Mouse (Mus musculus) cerebellum, postnatal 36 days (tissue): ENCODE measurements around the gene Sdcbp2.
A peak's percentile ranks its signal among the peaks of the same experiment; 100 is the strongest.

Experiments used
- DNase-seq, 2 experiments: peaks; one replicate each; pipeline ENCODE4 v3.0.0; 2021 to 2022; ENCODE audit warnings: mixed read lengths in 2 of 2

Sdcbp2 gene

GRCm38 (mm10) chr2:151632159-151632814 lies 59.9 kb downstream of the Sdcbp2 start, which contains the start of gene Snph:
Gene Snph, minus strand, starts transcription at chr2:151632593.
- DNase-seq, result peak; percentile 74 to 77

- DNase-seq, result peak in 1 of 2 experiments; percentile 3
These were observed 60.6 kb downstream of the Sdcbp2 start for GRCm38 (mm10) chr2:151632982-151633381.

GRCm38 (mm10) chr2:151634903-151635302 lies 62.5 kb downstream of the Sdcbp2 start:
- no peak for DNase-seq

DNA sequence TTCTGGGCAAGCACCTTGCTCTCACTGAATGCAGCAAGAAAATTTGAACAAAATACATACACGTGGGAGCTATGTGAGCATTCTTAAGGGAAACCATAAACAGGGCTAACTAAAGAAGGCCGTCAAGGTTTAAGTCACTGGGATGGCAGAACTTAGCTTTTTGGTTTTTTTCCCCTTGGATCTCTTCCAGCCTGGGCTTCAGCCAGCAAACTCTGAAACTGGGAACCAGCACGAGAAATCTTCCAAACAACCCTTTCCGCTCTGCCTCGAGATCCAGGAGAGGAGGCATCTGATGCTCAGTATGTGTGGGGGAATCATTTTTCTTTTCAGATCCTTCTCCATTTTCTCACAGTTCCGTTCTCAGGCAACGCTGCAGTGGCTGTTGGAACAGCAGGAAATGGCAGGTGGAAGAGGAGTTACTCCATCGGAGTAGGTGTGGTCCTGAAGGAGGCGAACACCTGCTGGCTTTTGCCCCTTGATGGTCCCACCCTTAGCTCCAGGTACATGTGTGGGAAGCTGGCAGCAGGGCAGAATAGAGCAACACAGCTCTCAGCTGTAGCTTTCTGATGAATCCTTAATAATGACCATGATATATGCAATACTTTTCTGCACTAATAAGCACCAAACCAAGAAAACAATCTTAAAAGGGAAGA lies 63.1 kb downstream of the Sdcbp2 start:
- no peak for DNase-seq

DNA sequence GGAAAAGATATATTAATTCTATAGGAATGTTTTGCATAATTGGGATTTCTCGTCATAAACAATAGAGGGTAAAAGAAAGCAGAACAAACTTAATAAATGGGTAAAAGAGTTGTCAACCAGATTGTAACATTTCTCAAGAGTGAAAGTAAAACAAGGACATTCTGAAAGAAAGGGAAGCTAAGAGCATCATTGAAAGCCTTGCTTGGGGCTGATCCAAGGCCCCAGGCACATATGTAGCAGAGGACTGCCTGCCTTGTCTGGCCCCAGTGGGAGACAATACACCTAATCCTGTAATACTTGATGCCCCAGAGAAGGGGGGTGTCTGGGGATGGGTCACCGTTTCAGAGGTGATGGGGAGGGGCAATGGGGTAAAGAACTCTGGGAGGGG lies 63.6 kb downstream of the Sdcbp2 start:
- DNase-seq, result no peak
